Mouse (Mus musculus): ENCODE data around the gene Pde4a. TPM values are rescaled to one million over a fixed set of nuclear protein-coding genes. Genes with fewer than 3 reads are reported as not detected.
A peak's percentile ranks its signal among the peaks of the same experiment; 100 is the strongest.

The Pde4a gene
- polyA plus RNA-seq, 1 experiment from 2014 or later = 9.4 TPM

- no peak for ATAC-seq (ENCODE audit: insufficient number of reproducible peaks, low FRiP score, low TSS enrichment, low read depth)
- Histone ChIP-seq H3K4me1 (peaks cover 54% of the 10 kb centered on the region), H3K9me3 (replicated peaks) (no peaks in the 10 kb centered on the region), H3K9ac (no peak overlapping the region), H3K27ac (replicated peaks) (no peak overlapping the region), H3K27me3 (peaks cover 52% of the 10 kb centered on the region), H3K36me3 (no peaks in the 10 kb centered on the region), H3K4me2 (replicated peaks) (peak overlapping the region; percentile 99), H3K4me3 (replicated peaks) (peak overlapping the region; percentile 57)
- 18% methylated on average over 3 of the region's 3 CpGs for WGBS
These were observed 1.0 kb downstream of the Pde4a start for GRCm38 (mm10) chr9:21166516-21166915.

GRCm38 (mm10) chr9:21167140-21168097 is 1.9 kb downstream of the Pde4a start:
- Histone ChIP-seq H3K9me3 (replicated peaks) (no peaks in the 10 kb centered on the region), H3K4me2 (replicated peaks) (peak overlapping the region; percentile 40), H3K36me3 (no peaks in the 10 kb centered on the region), H3K4me3 (replicated peaks) (peak overlapping the region; percentile 26), H3K27ac (replicated peaks) (peak overlapping the region; percentile 80), H3K9ac (peak overlapping the region; percentile 18; the same call in 1 of the 2 replicates), H3K27me3 (peaks cover 46% of the 10 kb centered on the region), H3K4me1 (peaks cover 52% of the 10 kb centered on the region)
- no peak for ATAC-seq (ENCODE audit: insufficient number of reproducible peaks, low FRiP score, low TSS enrichment, low read depth)
- WGBS = 39% methylated on average over 10 of the region's 10 CpGs

GRCm38 (mm10) chr9:21168161-21169123 is 2.9 kb downstream of the Pde4a start:
- no peak for ATAC-seq (ENCODE audit: insufficient number of reproducible peaks, low FRiP score, low TSS enrichment, low read depth)
- Histone ChIP-seq H3K36me3 (no peaks in the 10 kb centered on the region), H3K4me3 (replicated peaks) (peak overlapping the region; percentile 26), H3K9me3 (replicated peaks) (no peaks in the 10 kb centered on the region), H3K9ac (peak overlapping the region; percentile 18; the same call in 1 of the 2 replicates), H3K4me2 (replicated peaks) (peak overlapping the region; percentile 40), H3K27me3 (peaks cover 39% of the 10 kb centered on the region), H3K27ac (replicated peaks) (peak overlapping the region; percentile 80), H3K4me1 (peaks cover 52% of the 10 kb centered on the region)
- WGBS = 7% methylated on average over 30 of the region's 30 CpGs

GRCm38 (mm10) chr9:21169157-21169556 is 3.6 kb downstream of the Pde4a start:
- no peak overlapping the region for H3K27ac ChIP-seq (replicated peaks)
- H3K27me3 ChIP-seq = peaks cover 32% of the 10 kb centered on the region
- no peak overlapping the region for H3K4me3 ChIP-seq (replicated peaks)
- H3K9ac ChIP-seq = no peak overlapping the region
- no peaks in the 10 kb centered on the region for H3K36me3 ChIP-seq
- no peak overlapping the region for H3K4me2 ChIP-seq (replicated peaks)
- peaks cover 48% of the 10 kb centered on the region for H3K4me1 ChIP-seq
- H3K9me3 ChIP-seq (replicated peaks) = no peaks in the 10 kb centered on the region
- 15% methylated on average over 1 of the region's 1 CpGs for WGBS
- ATAC-seq (ENCODE audit: insufficient number of reproducible peaks, low FRiP score, low TSS enrichment, low read depth) = no peak

GRCm38 (mm10) chr9:21172364-21172763 is 6.8 kb downstream of the Pde4a start:
- no peaks in the 10 kb centered on the region for H3K9me3 ChIP-seq (replicated peaks)
- no peak for ATAC-seq (ENCODE audit: insufficient number of reproducible peaks, low FRiP score, low TSS enrichment, low read depth)
- H3K27me3 ChIP-seq = peaks cover under 1% of the 10 kb centered on the region
- no peak overlapping the region for H3K27ac ChIP-seq (replicated peaks)
- H3K4me3 ChIP-seq (replicated peaks) = no peak overlapping the region
- H3K36me3 ChIP-seq = no peaks in the 10 kb centered on the region
- no peak overlapping the region for H3K9ac ChIP-seq
- H3K4me1 ChIP-seq = peaks cover 17% of the 10 kb centered on the region
- WGBS = 61% methylated on average over 6 of the region's 6 CpGs
- no peak overlapping the region for H3K4me2 ChIP-seq (replicated peaks)

GRCm38 (mm10) chr9:21180402-21180801 is 14.9 kb downstream of the Pde4a start:
- Histone ChIP-seq H3K27ac (replicated peaks) (no peak overlapping the region), H3K4me2 (replicated peaks) (no peak overlapping the region), H3K36me3 (no peaks in the 10 kb centered on the region), H3K4me3 (replicated peaks) (no peak overlapping the region), H3K9me3 (replicated peaks) (no peaks in the 10 kb centered on the region), H3K27me3 (peaks cover 15% of the 10 kb centered on the region), H3K4me1 (peaks cover 32% of the 10 kb centered on the region), H3K9ac (no peak overlapping the region)
- ATAC-seq (ENCODE audit: insufficient number of reproducible peaks, low FRiP score, low TSS enrichment, low read depth) = no peak
- WGBS = 45% methylated on average over 4 of the region's 4 CpGs

GRCm38 (mm10) chr9:21180841-21181240 is 15.3 kb downstream of the Pde4a start:
- H3K4me3 ChIP-seq (replicated peaks) = no peak overlapping the region
- H3K36me3 ChIP-seq = no peaks in the 10 kb centered on the region
- WGBS = 56% methylated on average over 1 of the region's 1 CpGs
- peaks cover 15% of the 10 kb centered on the region for H3K27me3 ChIP-seq
- H3K9me3 ChIP-seq (replicated peaks) = no peaks in the 10 kb centered on the region
- no peak for ATAC-seq (ENCODE audit: insufficient number of reproducible peaks, low FRiP score, low TSS enrichment, low read depth)
- H3K27ac ChIP-seq (replicated peaks) = no peak overlapping the region
- H3K4me2 ChIP-seq (replicated peaks) = no peak overlapping the region
- peaks cover 32% of the 10 kb centered on the region for H3K4me1 ChIP-seq
- H3K9ac ChIP-seq = no peak overlapping the region

- Histone ChIP-seq H3K9me3 (replicated peaks) (no peaks in the 10 kb centered on the region), H3K9ac (peak overlapping the region; percentile 13), H3K27me3 (peaks cover 15% of the 10 kb centered on the region), H3K4me3 (replicated peaks) (peak overlapping the region; percentile 36), H3K36me3 (no peaks in the 10 kb centered on the region), H3K27ac (replicated peaks) (no peak overlapping the region), H3K4me2 (replicated peaks) (peak overlapping the region; percentile 48), H3K4me1 (peaks cover 32% of the 10 kb centered on the region)
- 8% methylated on average over 48 of the region's 48 CpGs for WGBS
- no peak for ATAC-seq (ENCODE audit: insufficient number of reproducible peaks, low FRiP score, low TSS enrichment, low read depth)
These were observed 16.1 kb downstream of the Pde4a start for GRCm38 (mm10) chr9:21181421-21182220.

GRCm38 (mm10) chr9:21183421-21183820 is 17.9 kb downstream of the Pde4a start:
- 0 out of 2 replicates have a peak overlapping the region, but pooled peaks have one; percentile 36 for H3K4me3 ChIP-seq (replicated peaks)
- WGBS = 80% methylated on average over 6 of the region's 6 CpGs
- H3K27me3 ChIP-seq = peaks cover 15% of the 10 kb centered on the region
- H3K36me3 ChIP-seq = no peaks in the 10 kb centered on the region
- peaks cover 32% of the 10 kb centered on the region for H3K4me1 ChIP-seq
- no peak overlapping the region for H3K4me2 ChIP-seq (replicated peaks)
- ATAC-seq (ENCODE audit: insufficient number of reproducible peaks, low FRiP score, low TSS enrichment, low read depth) = no peak
- H3K27ac ChIP-seq (replicated peaks) = no peak overlapping the region
- no peaks in the 10 kb centered on the region for H3K9me3 ChIP-seq (replicated peaks)
- H3K9ac ChIP-seq = no peak overlapping the region

- peak overlapping the region; percentile 36 for H3K4me3 ChIP-seq (replicated peaks)
- peak overlapping the region; percentile 53 for H3K4me2 ChIP-seq (replicated peaks)
- H3K9me3 ChIP-seq (replicated peaks) = no peaks in the 10 kb centered on the region
- ATAC-seq (ENCODE audit: insufficient number of reproducible peaks, low FRiP score, low TSS enrichment, low read depth) = no peak
- peaks cover 15% of the 10 kb centered on the region for H3K27me3 ChIP-seq
- peaks cover 32% of the 10 kb centered on the region for H3K4me1 ChIP-seq
- WGBS = 6% methylated on average over 34 of the region's 34 CpGs
- H3K27ac ChIP-seq (replicated peaks) = no peak overlapping the region
- H3K9ac ChIP-seq = 0 out of 2 replicates have a peak overlapping the region, but pooled peaks have one; percentile 2
- no peaks in the 10 kb centered on the region for H3K36me3 ChIP-seq
These were observed 18.4 kb downstream of the Pde4a start for GRCm38 (mm10) chr9:21183905-21184413.
